Mouse (Mus musculus) CD8-positive naive resting alpha-beta T cell, adult 2 months (primary cell): ENCODE data around the gene Alkbh2.

Source experiments
- DNase-seq, 2 experiments: peaks; one replicate each; pipeline ENCODE4 v3.0.0; 2022; ENCODE audit warnings: low read depth in 2 of 2, low spot score in 2 of 2

Gene Alkbh2

GRCm38 (mm10) chr5:114127374-114128349, at the start of gene Alkbh2:
TSS of gene Alkbh2 (minus strand) at chr5:114128218.
- peak; percentile 88 to 92 for DNase-seq

- DNase-seq, result no peak
Observed at GRCm38 (mm10) chr5:114176548-114177400, 48.8 kb upstream of the Alkbh2 start.

- peak in 1 of 2 experiments; percentile 23 for DNase-seq
Observed at GRCm38 (mm10) chr5:114175596-114176171, 47.7 kb upstream of the Alkbh2 start.

DNA sequence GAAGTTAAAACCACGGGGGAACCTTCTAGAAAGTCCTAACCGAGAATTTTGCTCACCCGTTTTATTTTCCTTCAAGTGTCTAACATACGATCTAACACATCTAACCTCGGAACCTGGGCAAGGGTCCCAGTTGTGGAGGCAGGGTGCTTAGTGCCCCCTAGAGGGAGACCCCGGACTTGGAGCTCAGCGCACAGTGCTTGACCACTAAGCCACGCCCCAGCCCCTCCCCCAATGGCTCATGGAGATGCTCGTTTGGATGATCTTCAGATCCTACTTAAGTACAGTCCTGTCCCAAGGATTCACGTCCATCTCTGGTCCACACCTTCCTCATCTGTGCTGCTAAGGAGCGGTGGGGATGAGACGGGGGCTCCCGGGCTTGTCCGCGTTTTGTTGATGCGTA, 46.6 kb upstream of the Alkbh2 start:
- DNase-seq, result no peak

DNA sequence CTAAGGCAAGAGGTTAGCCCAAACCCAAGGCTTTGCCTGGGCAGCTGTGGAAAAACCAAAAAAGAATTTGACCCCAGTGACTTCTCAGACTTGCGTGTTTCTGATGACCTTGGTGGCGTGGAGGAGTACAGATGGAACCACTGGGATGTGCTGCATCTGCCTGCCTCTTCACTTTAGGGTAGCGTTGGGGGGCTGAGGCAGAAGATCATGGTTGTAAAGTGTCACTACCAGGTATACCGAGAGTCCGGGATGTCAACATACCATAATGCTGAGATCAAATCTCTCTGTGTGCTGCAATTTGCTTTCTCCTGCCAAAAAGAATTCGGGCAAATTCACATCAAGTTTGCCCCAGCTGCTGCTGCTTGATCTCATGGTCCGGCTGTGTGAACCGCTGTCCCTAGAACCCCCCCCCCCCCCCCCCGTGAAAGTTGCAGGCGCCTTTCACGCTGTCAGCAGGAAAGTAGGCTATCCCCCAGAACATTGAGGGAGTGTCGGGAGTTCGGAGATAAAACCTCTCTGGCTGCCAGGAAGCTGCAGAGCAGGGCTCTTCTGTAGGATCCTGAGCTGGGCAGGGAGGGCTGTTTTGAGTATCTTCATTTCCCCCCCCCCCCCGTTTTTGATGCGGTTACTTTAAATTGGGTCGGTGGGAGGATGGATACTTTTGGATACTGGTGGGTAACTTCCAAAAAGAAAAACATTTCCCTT, 46.0 kb upstream of the Alkbh2 start:
- DNase-seq, result no peak

- no peak for DNase-seq
Observed at GRCm38 (mm10) chr5:114173458-114173857, 45.4 kb upstream of the Alkbh2 start.

- no peak for DNase-seq
Observed at GRCm38 (mm10) chr5:114172936-114173335, 44.9 kb upstream of the Alkbh2 start.

DNA sequence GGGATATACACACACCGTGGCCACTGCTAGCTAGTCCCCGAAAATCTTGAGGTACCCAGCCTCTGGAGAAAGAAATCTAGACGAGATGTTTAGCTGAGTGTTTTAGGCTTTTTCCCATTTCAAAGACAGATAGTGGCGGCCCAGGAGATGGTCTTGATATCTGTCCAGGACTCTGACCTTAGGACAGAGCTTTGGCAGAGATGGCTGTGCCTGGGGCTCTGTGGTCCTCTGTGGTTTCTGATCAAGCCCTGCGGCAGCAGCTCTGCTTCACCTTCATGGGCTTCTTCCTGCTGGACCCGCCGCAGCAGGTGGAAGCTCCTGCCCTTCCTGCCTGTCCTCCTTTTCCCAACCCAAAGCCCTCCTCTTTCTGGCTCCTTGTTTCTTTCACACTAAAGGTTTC, 42.3 kb upstream of the Alkbh2 start:
- DNase-seq, result no peak

DNA sequence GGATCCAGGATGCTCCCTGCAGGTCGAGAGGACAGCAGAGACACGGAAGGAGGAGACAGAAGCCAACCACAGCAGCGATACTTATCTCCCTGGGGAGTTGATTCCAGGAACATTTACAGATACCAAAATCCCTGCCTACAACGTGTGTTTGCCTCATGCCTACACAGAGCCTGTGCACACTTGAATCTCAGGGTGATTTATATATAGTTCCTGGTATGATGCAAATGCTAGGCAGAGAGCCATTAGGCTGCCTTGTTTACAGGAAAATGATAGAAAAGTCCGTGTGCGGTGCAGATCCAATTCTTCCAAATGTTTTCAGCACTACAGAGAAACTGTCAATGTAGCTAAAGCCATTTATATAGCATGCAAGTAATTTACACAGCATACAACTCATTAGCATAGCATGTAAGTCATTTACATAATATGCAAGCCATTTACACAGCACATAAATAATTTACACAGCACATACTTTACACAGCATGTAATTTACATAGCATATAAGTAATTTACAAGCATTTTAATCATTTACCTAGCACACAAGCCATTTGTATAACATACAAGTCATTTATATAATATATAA, 35.2 kb upstream of the Alkbh2 start:
- DNase-seq, result no peak

- no peak for DNase-seq
Observed at GRCm38 (mm10) chr5:114162106-114162815, 34.2 kb upstream of the Alkbh2 start.

DNA sequence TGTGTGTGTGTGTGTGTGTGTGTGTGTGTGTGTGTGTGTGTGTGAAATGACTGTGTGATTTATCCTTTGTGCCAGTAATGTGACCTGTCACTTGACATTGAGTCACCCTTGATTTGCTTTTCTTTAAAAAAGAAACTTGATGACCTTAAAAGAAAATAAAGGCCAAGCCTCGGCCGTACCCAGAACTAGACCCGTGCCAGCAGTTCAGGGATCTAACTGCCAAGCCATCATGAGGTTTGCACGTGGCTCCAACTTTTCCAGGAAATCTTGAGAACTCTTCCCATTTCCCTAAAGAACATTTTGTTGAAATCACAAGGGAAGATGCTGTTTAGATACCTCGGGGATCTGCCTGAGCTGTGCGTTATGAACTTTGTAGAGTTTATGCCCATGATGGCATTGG, 33.4 kb upstream of the Alkbh2 start:
- no peak for DNase-seq

- no peak for DNase-seq
Observed at GRCm38 (mm10) chr5:114157236-114157635, 29.2 kb upstream of the Alkbh2 start.

GRCm38 (mm10) chr5:114155168-114155933, 27.3 kb upstream of the Alkbh2 start:
- DNase-seq, result no peak

DNA sequence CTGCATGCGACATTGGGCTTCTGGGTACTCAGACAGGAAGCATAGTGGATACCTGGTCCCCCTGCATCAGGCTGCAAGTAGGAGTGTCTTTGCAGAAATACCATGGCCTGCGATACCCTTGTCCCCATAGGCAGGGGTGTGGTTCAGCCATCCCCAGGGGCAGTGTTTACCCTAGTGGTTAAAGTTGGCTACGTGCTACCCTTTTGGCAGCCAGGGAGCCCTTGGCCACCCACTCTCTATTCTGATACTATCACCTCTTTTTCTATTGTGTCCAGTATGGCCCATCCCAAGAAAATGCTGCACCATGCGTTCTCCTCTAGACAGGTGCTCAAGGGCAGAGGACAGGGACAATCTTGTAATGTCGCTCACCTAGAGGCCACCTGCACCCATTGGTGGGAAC, 26.7 kb upstream of the Alkbh2 start:
- no peak for DNase-seq

- DNase-seq, result no peak
Observed at GRCm38 (mm10) chr5:114153490-114153889, 25.5 kb upstream of the Alkbh2 start.

GRCm38 (mm10) chr5:114152359-114153092, 24.5 kb upstream of the Alkbh2 start:
- no peak for DNase-seq

GRCm38 (mm10) chr5:114147043-114147972, 19.3 kb upstream of the Alkbh2 start:
- DNase-seq, result no peak
